Mouse (Mus musculus) liver, adult 2 months (tissue): ENCODE measurements around the gene Samd4b.
"Not testable (repeated sequence)": the region's sequence is repeated elsewhere in the genome, so short reads cannot be mapped to it uniquely, and the experiment has no call there.

Experiments
- CTCF ChIP-seq: fragments of 200-500 bp; IDR thresholded peaks from 2 replicates; pipeline ENCODE4 v1.5.1; 2011; ENCODE audit warnings: low read depth, low read length, control low read depth
- POLR2A ChIP-seq: fragments of 200-500 bp; IDR thresholded peaks from 2 replicates; pipeline ENCODE4 v1.6.1; 2011; ENCODE audit warnings: low read length, control low read depth; ENCODE audit not compliant: insufficient read depth; ENCODE audit errors: extremely low read depth

GRCm38 (mm10) chr7:28387384-28387783 is 210.6 kb downstream of the Samd4b start:
- not testable (repeated sequence) for TF ChIP-seq CTCF, POLR2A
